Mouse (Mus musculus) forebrain, embryonic 16.5 days (tissue): Measurements from ENCODE around the gene Lrrc49. TPM values are rescaled to one million over a fixed set of nuclear protein-coding genes. Genes with fewer than 3 reads are reported as not detected.

Experiments
- ATAC-seq: fragments of 200-750 bp; cut with Nextera tagmentation; 2 replicates; pipeline ENCODE4 v1.8.0; 2017; ENCODE audit warnings: mild to moderate bottlenecking, moderate library complexity
- H3K27ac ChIP-seq: fragments of 300-500 bp; sonication (generic); 2 replicates; pipeline ENCODE4 v1.5.1; 2014; ENCODE audit warnings: low read length, control low read depth
- H3K27me3 ChIP-seq: fragments of 300-500 bp; sonication (generic); replicated peaks from 2 replicates; pipeline ENCODE4 v1.6.1; 2014; ENCODE audit warnings: low read length; ENCODE audit not compliant: control insufficient read depth, insufficient read depth
- H3K36me3 ChIP-seq: fragments of 300-500 bp; sonication (generic); 2 replicates; pipeline ENCODE4 v1.6.1; 2014; ENCODE audit not compliant: control insufficient read depth, insufficient read depth
- H3K4me1 ChIP-seq: fragments of 300-500 bp; sonication (generic); replicated peaks from 2 replicates; pipeline ENCODE4 v1.6.1; 2014; ENCODE audit warnings: low read length; ENCODE audit not compliant: control insufficient read depth, insufficient read depth
- H3K4me2 ChIP-seq: fragments of 300-500 bp; sonication (generic); 2 replicates; pipeline ENCODE4 v1.6.1; 2014; ENCODE audit warnings: mild to moderate bottlenecking, low read length, control low read depth
- H3K4me3 ChIP-seq: fragments of 300-500 bp; sonication (generic); replicated peaks from 2 replicates; pipeline ENCODE4 v1.5.1; 2014; ENCODE audit warnings: mild to moderate bottlenecking, low read length, control low read depth
- H3K9ac ChIP-seq: fragments of 300-500 bp; sonication (generic); replicated peaks from 2 replicates; pipeline ENCODE4 v1.6.1; 2014; ENCODE audit warnings: low read depth, low read length, control low read depth
- H3K9me3 ChIP-seq: fragments of 300-500 bp; sonication (generic); 2 replicates; pipeline ENCODE4 v1.6.1; 2016; ENCODE audit warnings: low read length; ENCODE audit not compliant: control insufficient read depth
- WGBS: fragments of 180-500 bp; shearing (Covaris S2); extraction: QIAGEN DNeasy Blood & Tissue Kit; methylation state at CpG from one replicate; pipeline ENCODE4 v1.1.7; 2014; 5-methylcytosine and 5-hydroxymethylcytosine counted together
- polyA plus RNA-seq: library from polyadenylated mRNA; unstranded; fragments of >200 nt; fragmentation: Nextera tagmentation; extraction: Ambion mirVana; gene quantifications from 2 replicates; pipeline ENCODE4 v1.2.1, GENCODE M21; 2015

The Lrrc49 gene
- polyA plus RNA-seq, 1 experiment from 2014 or later = 63.5 TPM

DNA sequence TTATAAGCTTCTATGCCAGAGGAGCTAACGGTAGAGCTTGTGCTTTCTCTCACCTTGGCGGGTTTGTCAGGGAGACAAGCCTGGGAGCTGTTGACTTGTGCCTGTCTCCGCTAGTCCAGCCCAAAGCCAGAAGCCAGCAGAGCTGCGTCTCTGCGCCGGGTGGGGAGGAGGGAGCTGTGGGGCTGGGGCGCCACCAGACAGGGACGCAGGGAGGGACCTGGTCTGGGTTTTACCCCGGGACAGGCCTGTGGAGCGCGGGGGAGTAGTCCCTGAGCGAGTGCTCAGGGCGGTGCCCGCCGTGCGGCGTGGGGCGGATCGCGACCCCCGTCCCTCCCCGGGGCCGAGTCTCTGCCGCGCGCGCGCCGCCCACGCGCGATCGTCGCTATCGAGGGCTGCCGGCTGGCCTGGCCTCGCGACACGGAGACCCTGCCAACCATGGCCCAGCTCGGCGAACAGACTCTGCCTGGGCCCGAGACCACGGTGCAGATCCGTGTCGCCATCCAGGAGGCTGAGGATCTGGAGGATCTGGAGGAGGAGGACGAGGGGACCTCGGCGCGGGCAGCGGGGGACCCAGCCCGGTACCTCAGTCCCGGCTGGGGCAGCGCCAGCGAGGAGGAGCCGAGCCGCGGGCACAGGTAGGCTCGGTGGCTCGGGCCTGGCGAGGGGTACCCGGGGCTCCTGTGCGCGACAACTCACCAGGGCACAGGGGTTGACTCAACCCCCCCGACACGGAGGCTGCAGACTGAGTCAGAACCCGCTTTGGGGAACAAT is 25.0 kb upstream of the Lrrc49 start, which contains the start of gene Larp6:
TSS of gene Larp6 (plus strand) at position 219 of the 771 bp plus-strand sequence.
- H3K27me3 ChIP-seq = no peaks in the 10 kb centered on the region
- peak; percentile 58 for ATAC-seq
- WGBS = under 1% methylated on average over 63 of the region's 66 CpGs
- peaks cover 12% of the 10 kb centered on the region; the same call in 1 of the 2 replicates for H3K4me1 ChIP-seq
- no peaks in the 10 kb centered on the region for H3K36me3 ChIP-seq
- no peak within 1 kb of the TSS for H3K27ac ChIP-seq
- peak within 1 kb of the TSS; percentile 60 for H3K4me3 ChIP-seq
- H3K9me3 ChIP-seq = no peaks in the 10 kb centered on the region
- peak within 1 kb of the TSS; percentile 95 for H3K4me2 ChIP-seq
- H3K9ac ChIP-seq = peak within 1 kb of the TSS; percentile 85

DNA sequence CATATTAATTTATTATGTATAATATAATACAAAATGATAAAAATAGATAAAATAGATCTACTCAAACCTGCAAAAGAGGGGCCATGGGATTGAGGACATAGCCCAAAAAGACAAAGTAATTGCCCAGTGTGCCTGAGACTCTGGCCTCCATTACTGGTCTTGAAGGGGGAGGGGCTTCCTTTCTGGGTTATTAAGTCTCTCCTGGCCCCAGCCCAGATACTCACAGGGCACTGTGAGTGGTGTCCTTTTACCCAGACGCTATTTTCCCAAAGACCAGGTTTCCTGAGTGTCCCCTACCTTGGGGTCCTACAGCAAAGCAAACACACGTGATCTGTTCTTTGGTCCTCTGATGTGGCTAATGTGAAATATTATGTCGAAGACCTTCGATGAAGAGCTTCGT is 24.1 kb upstream of the Lrrc49 start:
- no peak for ATAC-seq
- no peak overlapping the region for H3K27ac ChIP-seq
- H3K4me3 ChIP-seq = no peak overlapping the region
- H3K4me1 ChIP-seq = peaks cover 12% of the 10 kb centered on the region; the same call in 1 of the 2 replicates
- WGBS = 81% methylated on average over 5 of the region's 5 CpGs
- no peaks in the 10 kb centered on the region for H3K27me3 ChIP-seq
- H3K36me3 ChIP-seq = no peaks in the 10 kb centered on the region
- H3K4me2 ChIP-seq = no peak overlapping the region
- no peak overlapping the region for H3K9ac ChIP-seq
- no peaks in the 10 kb centered on the region for H3K9me3 ChIP-seq

DNA sequence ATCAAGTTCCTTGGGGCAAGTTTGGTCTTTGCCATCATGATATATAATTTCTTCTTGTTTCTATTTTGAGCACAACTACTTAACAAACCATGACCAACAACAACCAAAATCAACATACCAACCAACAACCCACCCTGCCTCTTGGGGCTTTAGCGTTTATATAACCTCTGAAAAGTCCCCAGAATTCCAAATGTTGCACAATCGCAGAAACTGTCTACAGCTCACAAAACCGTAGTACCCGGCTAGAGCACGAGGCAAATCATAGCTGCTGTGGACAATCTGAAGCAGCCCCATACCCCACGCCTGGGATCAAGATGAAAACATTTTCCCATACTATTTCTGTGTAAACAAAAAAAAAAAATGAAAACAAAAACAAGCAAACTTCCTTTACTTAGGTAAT is 21.8 kb upstream of the Lrrc49 start:
- no peak overlapping the region for H3K4me3 ChIP-seq
- H3K27me3 ChIP-seq = no peaks in the 10 kb centered on the region
- H3K36me3 ChIP-seq = no peaks in the 10 kb centered on the region
- no peak overlapping the region for H3K4me2 ChIP-seq
- H3K9me3 ChIP-seq = no peaks in the 10 kb centered on the region
- no peak overlapping the region for H3K27ac ChIP-seq
- H3K4me1 ChIP-seq = peaks cover 12% of the 10 kb centered on the region; the same call in 1 of the 2 replicates
- no peak overlapping the region for H3K9ac ChIP-seq
- WGBS = 88% methylated on average over 6 of the region's 6 CpGs
- ATAC-seq = no peak

DNA sequence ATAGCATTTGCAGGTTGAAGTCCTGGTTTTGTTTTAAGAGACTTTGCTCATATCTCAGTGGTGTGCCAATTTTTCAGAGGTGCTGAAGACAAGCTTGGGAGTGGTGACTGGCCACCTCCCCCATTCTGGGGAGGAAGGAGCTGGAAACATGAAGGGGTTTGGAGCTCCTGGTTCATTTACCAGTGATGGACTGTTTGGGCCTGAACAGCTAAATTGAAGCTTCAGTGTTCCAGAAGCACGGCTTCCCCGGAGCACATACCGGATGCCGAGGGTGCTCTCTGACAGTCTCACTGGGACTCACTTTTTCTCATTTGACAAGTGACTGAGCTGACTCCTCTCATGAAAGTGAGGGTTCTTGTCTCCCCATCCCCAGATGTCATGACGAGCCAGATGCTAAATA is 20.6 kb upstream of the Lrrc49 start:
- Histone ChIP-seq H3K4me1 (peaks cover 9% of the 10 kb centered on the region; the same call in 1 of the 2 replicates), H3K4me3 (no peak overlapping the region), H3K27me3 (no peaks in the 10 kb centered on the region), H3K4me2 (no peak overlapping the region), H3K27ac (no peak overlapping the region), H3K9ac (no peak overlapping the region), H3K9me3 (no peaks in the 10 kb centered on the region), H3K36me3 (no peaks in the 10 kb centered on the region)
- WGBS = 92% methylated on average over 5 of the region's 5 CpGs
- no peak for ATAC-seq

DNA sequence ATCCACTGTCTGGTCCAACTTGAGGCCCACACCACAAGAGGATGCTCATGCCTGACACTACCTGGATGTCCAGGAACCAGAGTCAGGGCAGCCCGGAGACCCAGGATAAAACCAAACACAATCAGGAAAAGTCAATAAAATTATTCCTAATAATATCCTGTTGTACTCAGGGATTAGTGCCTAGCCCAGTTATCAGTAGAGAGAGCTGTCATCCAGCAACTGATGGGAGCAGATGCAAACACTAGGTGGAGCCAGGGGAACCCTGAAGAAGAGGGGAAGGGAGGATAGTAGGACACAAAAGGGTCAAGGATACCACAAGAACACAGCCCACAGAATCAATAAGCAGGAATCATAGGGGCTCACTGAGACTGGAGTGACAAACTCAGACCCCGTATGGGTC is 19.6 kb upstream of the Lrrc49 start:
- 100% methylated on average over 2 of the region's 2 CpGs for WGBS

DNA sequence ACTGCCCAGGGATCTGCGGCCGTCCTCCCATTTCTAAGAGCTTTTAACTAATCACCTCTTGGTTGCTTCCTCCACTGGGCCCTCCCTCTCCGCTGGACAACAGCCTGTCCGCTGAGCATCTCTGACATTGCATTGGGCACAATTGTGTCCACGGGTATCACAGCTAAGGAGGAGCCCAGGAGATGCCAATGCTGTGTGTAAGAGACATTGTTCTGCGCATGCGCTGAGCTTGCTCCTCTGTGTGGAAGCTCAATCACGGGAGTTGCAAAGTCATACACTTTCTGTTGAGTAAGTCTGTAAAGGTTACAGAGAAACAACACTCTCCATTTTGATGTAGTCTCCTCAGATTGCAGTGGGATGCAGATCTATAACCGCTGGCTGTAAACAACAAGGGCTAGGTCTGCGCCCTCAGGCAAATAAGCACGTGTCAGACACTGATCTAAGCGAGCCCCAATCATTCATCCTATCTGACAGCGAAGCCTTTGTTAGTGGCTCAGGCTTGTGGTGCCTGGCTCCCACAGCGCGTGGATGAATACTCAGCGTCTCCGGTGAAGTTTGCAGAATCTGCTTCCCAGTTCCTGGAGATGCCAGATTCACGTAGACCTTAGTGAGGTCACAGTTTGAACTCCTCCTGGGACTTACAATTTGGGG is 11.7 kb upstream of the Lrrc49 start:
- Histone ChIP-seq H3K4me1 (no peaks in the 10 kb centered on the region), H3K27ac (no peak overlapping the region), H3K4me2 (no peak overlapping the region), H3K9me3 (no peaks in the 10 kb centered on the region), H3K27me3 (no peaks in the 10 kb centered on the region), H3K4me3 (no peak overlapping the region), H3K36me3 (no peaks in the 10 kb centered on the region), H3K9ac (no peak overlapping the region)
- ATAC-seq = no peak
- 60% methylated on average over 18 of the region's 18 CpGs for WGBS

More for the DNA sequence above, 19.6 kb upstream of the Lrrc49 start:
- ATAC-seq = no peak
- Histone ChIP-seq H3K4me2 (no peak overlapping the region), H3K9me3 (no peaks in the 10 kb centered on the region), H3K4me1 (peaks cover 5% of the 10 kb centered on the region; the same call in 1 of the 2 replicates), H3K27ac (no peak overlapping the region), H3K36me3 (no peaks in the 10 kb centered on the region), H3K4me3 (no peak overlapping the region), H3K9ac (no peak overlapping the region), H3K27me3 (no peaks in the 10 kb centered on the region)

DNA sequence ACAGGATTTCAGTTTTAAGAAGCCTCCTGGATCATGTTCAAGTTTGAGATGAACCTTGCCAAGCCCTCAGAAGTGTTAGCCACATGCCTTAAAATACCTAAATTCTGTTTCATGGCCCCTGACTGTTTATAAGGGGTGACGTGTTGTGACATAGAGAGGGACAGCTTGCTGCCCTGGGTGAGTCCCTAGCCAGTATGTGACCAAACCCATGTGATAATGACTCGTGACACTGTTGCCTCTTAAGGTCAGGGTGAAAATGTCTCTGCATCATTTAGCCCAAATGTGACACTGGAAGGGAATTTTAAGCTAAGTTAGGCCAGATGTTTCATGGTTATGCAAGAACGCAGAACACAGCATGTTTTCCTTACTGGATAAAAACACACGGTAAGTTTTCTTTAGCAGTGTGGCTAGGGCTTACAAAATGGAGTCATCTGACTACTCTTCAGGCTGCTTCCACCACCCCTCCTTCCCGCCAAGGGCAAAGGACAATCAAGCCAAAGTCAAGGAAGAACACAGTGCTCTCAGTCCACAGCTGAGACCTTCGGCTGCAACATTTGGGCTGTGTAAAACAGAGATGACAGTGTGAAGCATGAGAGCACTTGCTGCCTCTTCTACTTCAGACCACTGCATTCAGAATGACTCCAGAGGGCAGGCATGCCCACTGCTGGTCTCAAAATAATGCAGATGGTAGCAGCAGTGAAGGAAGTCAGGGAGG is 8.5 kb upstream of the Lrrc49 start:
- H3K36me3 ChIP-seq = no peaks in the 10 kb centered on the region
- H3K4me2 ChIP-seq = no peak overlapping the region
- H3K9ac ChIP-seq = no peak overlapping the region
- 76% methylated on average over 6 of the region's 6 CpGs for WGBS
- no peak for ATAC-seq
- H3K27ac ChIP-seq = no peak overlapping the region
- no peaks in the 10 kb centered on the region for H3K9me3 ChIP-seq
- H3K4me3 ChIP-seq = no peak overlapping the region
- no peaks in the 10 kb centered on the region for H3K4me1 ChIP-seq
- H3K27me3 ChIP-seq = 0 out of 2 replicates have a peak, but pooled peaks cover 2% of the 10 kb centered on the region

DNA sequence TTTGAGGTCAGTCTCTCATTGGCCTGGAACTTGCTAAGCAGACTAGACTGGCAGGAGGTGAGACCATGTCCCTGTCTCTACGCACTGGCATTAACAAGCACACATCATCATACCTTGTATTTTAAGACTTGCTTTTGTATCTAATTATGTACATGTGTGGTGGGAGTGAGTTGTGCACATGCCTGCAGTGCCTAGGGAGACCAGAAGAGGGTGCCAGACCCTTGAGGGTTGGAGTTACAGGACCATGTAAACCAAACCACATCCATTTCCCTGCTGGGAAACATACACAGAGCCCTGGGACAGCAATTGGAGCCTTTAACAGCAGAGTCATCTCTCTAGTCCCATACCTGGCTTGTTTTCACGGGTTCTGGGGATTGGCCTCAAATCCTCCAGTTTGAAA is 6.0 kb upstream of the Lrrc49 start:
- no peaks in the 10 kb centered on the region for H3K9me3 ChIP-seq
- no peaks in the 10 kb centered on the region for H3K36me3 ChIP-seq
- 54% methylated on average over 2 of the region's 2 CpGs for WGBS
- H3K4me3 ChIP-seq = no peak overlapping the region
- H3K4me1 ChIP-seq = no peaks in the 10 kb centered on the region
- ATAC-seq = no peak
- 0 out of 2 replicates have a peak, but pooled peaks cover 2% of the 10 kb centered on the region for H3K27me3 ChIP-seq
- H3K4me2 ChIP-seq = no peak overlapping the region
- H3K9ac ChIP-seq = no peak overlapping the region
- no peak overlapping the region for H3K27ac ChIP-seq

DNA sequence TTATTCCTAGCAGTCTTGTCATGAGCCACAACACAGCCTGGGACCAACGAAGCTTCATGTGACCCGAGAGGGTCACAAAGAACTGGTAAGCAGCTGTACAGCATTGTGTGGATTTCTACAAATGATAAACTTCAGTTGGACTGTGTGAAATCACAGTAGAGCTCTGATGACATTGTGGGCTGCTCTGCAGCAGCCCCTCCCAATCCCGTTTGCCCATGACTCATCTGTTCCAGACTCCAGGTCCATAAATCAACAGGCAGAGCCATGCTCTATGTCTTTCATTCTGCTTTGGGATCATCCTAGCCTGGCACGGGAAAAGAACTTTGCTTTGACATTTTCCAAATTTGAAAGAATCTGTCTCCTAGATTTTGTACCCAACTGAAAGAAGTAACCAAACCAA is 4.7 kb upstream of the Lrrc49 start:
- H3K9me3 ChIP-seq = no peaks in the 10 kb centered on the region
- no peak overlapping the region for H3K4me2 ChIP-seq
- no peaks in the 10 kb centered on the region for H3K36me3 ChIP-seq
- 0 out of 2 replicates have a peak, but pooled peaks cover 2% of the 10 kb centered on the region for H3K27me3 ChIP-seq
- H3K9ac ChIP-seq = no peak overlapping the region
- H3K4me3 ChIP-seq = no peak overlapping the region
- no peak for ATAC-seq
- peaks cover 5% of the 10 kb centered on the region; the same call in 1 of the 2 replicates for H3K4me1 ChIP-seq
- WGBS = 62% methylated on average over 4 of the region's 4 CpGs
- H3K27ac ChIP-seq = no peak overlapping the region
